Mouse (Mus musculus) liver, embryonic 14 days (tissue): ENCODE measurements around the gene Gm21953. TPM values are rescaled to one million over a fixed set of nuclear protein-coding genes. Genes with fewer than 3 reads are reported as not detected.

ENCODE experiments used
- polyA plus RNA-seq: library from polyadenylated mRNA; depleted of rRNA; stranded (reverse); fragments of >200 nt; gene quantifications from 2 replicates; pipeline ENCODE4 v1.2.3, GENCODE M21; 2012; rRNA removed

The Gm21953 gene
- polyA plus RNA-seq = not detected in 2 replicates

GRCm38 (mm10) chr4:42293967-42294366 lies at the start of gene Gm21953:
Gm21953 (plus strand) TSS chr4:42294267.

GRCm38 (mm10) chr4:42255467-42255866 lies 38.6 kb upstream of the Gm21953 start, which contains the start of gene Ccl21b:
Ccl21b (plus strand) TSS chr4:42255767.

GRCm38 (mm10) chr4:42318034-42318433 lies 24.0 kb downstream of the Gm21953 start, which contains the start of gene Fam205a3:
Fam205a3 (plus strand) TSS chr4:42318334.

Other genes with a start within 250 kb of the Gm21953 start
- gene Gm3893, start 203.1 kb upstream of the Gm21953 start, polyA plus RNA-seq = not detected in 2 replicates
- not detected in 2 replicates for gene Gm13304, start 179.4 kb upstream of the Gm21953 start, polyA plus RNA-seq
- gene Gm13306, start 140.8 kb upstream of the Gm21953 start, polyA plus RNA-seq = not detected in 2 replicates
- 0.14 TPM in 2 replicates for gene Gm13305, start 125.7 kb upstream of the Gm21953 start, polyA plus RNA-seq
- gene Gm10600, start 53.6 kb upstream of the Gm21953 start, polyA plus RNA-seq = not detected in 2 replicates
- gene Ccl21b, start 38.5 kb upstream of the Gm21953 start, polyA plus RNA-seq = not detected in 2 replicates
- gene Fam205a3, start 24.1 kb downstream of the Gm21953 start, polyA plus RNA-seq = not detected in 2 replicates
- not detected in 2 replicates for gene Gm21586, start 145.1 kb downstream of the Gm21953 start, polyA plus RNA-seq
- gene Gm2163, start 172.5 kb downstream of the Gm21953 start, polyA plus RNA-seq = 0.02 and 0.03 TPM in 2 replicates
- gene Fam205a2, start 233.9 kb downstream of the Gm21953 start, polyA plus RNA-seq = not detected in 2 replicates